Mouse (Mus musculus) embryo, embryonic 9.5 days (tissue): ENCODE measurements at regions not wholly inside any gene's neighbourhood (a gene's known extent, or its start where the extent isn't known, plus 50 kb on each side); places are given as distances from the start of the nearest gene placed in this dataset.

ENCODE experiments used
- DNase-seq: peaks from one replicate; pipeline ENCODE4 v3.0.0-alpha.2; 2017; ENCODE audit errors: extremely low spot score

GRCm38 (mm10) chr11:18715851-18716126, 303.0 kb downstream of the Meis1 start:
- no peak for DNase-seq

GRCm38 (mm10) chr11:18715050-18715850, 303.5 kb downstream of the Meis1 start:
- no peak for DNase-seq

GRCm38 (mm10) chr11:18714400-18714799, 304.4 kb downstream of the Meis1 start:
- no peak for DNase-seq

- no peak for DNase-seq
Observed at GRCm38 (mm10) chr11:18712642-18713053, 306.1 kb downstream of the Meis1 start.

- DNase-seq: no peak
Observed at GRCm38 (mm10) chr11:18709628-18710027, 309.2 kb downstream of the Meis1 start.

- no peak for DNase-seq
Observed at GRCm38 (mm10) chr11:18681593-18681992, 337.2 kb downstream of the Meis1 start.

- no peak for DNase-seq
Observed at GRCm38 (mm10) chr11:18676876-18677275, 341.9 kb downstream of the Meis1 start.

- DNase-seq: no peak
Observed at GRCm38 (mm10) chr11:18670967-18671366, 347.8 kb downstream of the Meis1 start.

- DNase-seq: no peak
Observed at GRCm38 (mm10) chr11:18669322-18669721, 349.5 kb downstream of the Meis1 start.

GRCm38 (mm10) chr11:18656358-18656757, 362.4 kb downstream of the Meis1 start:
- DNase-seq: no peak

GRCm38 (mm10) chr11:18631975-18632773, 386.6 kb downstream of the Meis1 start:
- DNase-seq: no peak

- DNase-seq: no peak
Observed at GRCm38 (mm10) chr11:18631570-18631969, 387.2 kb downstream of the Meis1 start.

GRCm38 (mm10) chr11:18621777-18622176, 397.0 kb downstream of the Meis1 start:
- no peak for DNase-seq

- DNase-seq: no peak
Observed at GRCm38 (mm10) chr11:18604836-18605235, 413.9 kb downstream of the Meis1 start.

- DNase-seq: no peak
Observed at GRCm38 (mm10) chr11:18601568-18602182, 417.1 kb downstream of the Meis1 start.

GRCm38 (mm10) chr11:18598349-18598748, 420.4 kb downstream of the Meis1 start:
- no peak for DNase-seq

GRCm38 (mm10) chr11:18596996-18597395, 421.8 kb downstream of the Meis1 start:
- DNase-seq: no peak

- no peak for DNase-seq
Observed at GRCm38 (mm10) chr11:18590487-18590886, 428.3 kb downstream of the Meis1 start.

- DNase-seq: no peak
Observed at GRCm38 (mm10) chr11:18586468-18586867, 432.3 kb downstream of the Meis1 start.

- no peak for DNase-seq
Observed at GRCm38 (mm10) chr11:18585031-18585430, 433.8 kb downstream of the Meis1 start.

- DNase-seq: no peak
Observed at GRCm38 (mm10) chr11:18582781-18583161, 436.0 kb downstream of the Meis1 start.

GRCm38 (mm10) chr11:18581997-18582780, 436.6 kb downstream of the Meis1 start:
- DNase-seq: no peak
